Mouse (Mus musculus) cerebellum, adult 2 months (tissue): ENCODE results near the gene Trmt1.

Experiments used
- CTCF ChIP-seq: fragments of 200-500 bp; IDR thresholded peaks from 2 replicates; pipeline ENCODE4 v1.5.1; 2011; ENCODE audit warnings: low read depth, mild to moderate bottlenecking, control low read depth, low read length, moderate library complexity, borderline replicate concordance; ENCODE audit not compliant: insufficient read depth
- POLR2A ChIP-seq: fragments of 200-500 bp; IDR thresholded peaks from 2 replicates; pipeline ENCODE4 v1.6.1; 2011; ENCODE audit warnings: low read length, control low read depth, borderline replicate concordance; ENCODE audit not compliant: insufficient read depth

- TF ChIP-seq CTCF (no peak), POLR2A (no peak)
These were observed 52.8 kb downstream of the Trmt1 start for GRCm38 (mm10) chr8:84738715-84739400.
